Mouse (Mus musculus): ENCODE measurements around the gene Pank1.

DNA sequence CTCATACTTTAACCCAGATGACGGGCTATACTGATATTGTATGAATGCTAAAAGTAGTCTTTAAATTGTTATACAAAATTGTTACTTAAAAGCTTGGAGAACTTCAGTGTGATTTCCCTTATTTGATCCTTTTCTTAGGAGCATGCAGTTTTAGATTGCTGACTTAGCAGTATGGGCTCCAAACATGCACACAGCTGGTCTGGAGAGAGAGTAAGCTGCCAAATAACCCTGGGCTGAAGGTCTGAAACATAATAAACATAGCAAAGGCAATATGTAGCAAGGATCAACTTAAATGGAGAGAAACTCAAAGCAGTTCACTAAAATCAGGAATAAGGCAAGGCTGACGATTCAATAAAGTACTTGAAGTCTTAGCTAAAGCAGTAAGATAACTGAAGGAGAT, 96.8 kb downstream of the Pank1 start:
- TF ChIP-seq TAL1 (IDR thresholded peaks at IDR 0.05; ENCODE audit: low read length) (no peak), GATA1 (IDR thresholded peaks at IDR 0.05; ENCODE audit: low read length) (no peak)
